9 mouse cellular contexts compared by ENCODE assay signal in genomic region chr1:23397623-23398022, GRCm38 (mm10). TPM values are rescaled to one million over a fixed set of nuclear protein-coding genes. Genes with fewer than 3 reads are reported as not detected.
DNase-seq lines count a peak whose midpoint lies in the region; ATAC-seq lines count a peak whose summit lies in the region.
"Had no signal": no experiment of that assay in that cellular context is flagged by ENCODE, and none has a peak within 500 bp of the region (broad histone marks: within the 10 kb centered on the region; RNA-seq: fewer than 3 reads in every experiment).

Ogfrl1 (minus strand) TSS chr1:23397772.

- H3K27me3 ChIP-seq in forebrain, embryonic 15.5 days, result no peaks in the 10 kb centered on the region
- no peaks in the 10 kb centered on the region for H3K27me3 ChIP-seq in forebrain, embryonic 10.5 days (ENCODE audit: poor library complexity, severe bottlenecking)
- no peaks in the 10 kb centered on the region for H3K27me3 ChIP-seq in limb, embryonic 12.5 days
- H3K27me3 ChIP-seq: stomach, embryonic 15.5 days had no signal

- no peak within 1 kb of the TSS for H3K27ac ChIP-seq in forebrain, embryonic 15.5 days (replicated peaks)
- H3K27ac ChIP-seq in forebrain, embryonic 10.5 days, result no peak within 1 kb of the TSS
- H3K27ac ChIP-seq in limb, embryonic 12.5 days, result no peak within 1 kb of the TSS
- H3K27ac ChIP-seq: stomach, embryonic 15.5 days had no signal

- H3K36me3 ChIP-seq in forebrain, embryonic 15.5 days, result no peaks in the 10 kb centered on the region
- H3K36me3 ChIP-seq in forebrain, embryonic 10.5 days (replicated peaks), result no peaks in the 10 kb centered on the region
- H3K36me3 ChIP-seq in limb, embryonic 12.5 days, result no peaks in the 10 kb centered on the region
- H3K36me3 ChIP-seq: stomach, embryonic 15.5 days had no signal

- no peak for DNase-seq in forebrain, embryonic 10.5 days (ENCODE audit: extremely low spot score, low spot score)
- DNase-seq in thymus, postnatal 0 days (ENCODE audit: low spot score), result no peak
- DNase-seq in thymus, postnatal 4 days, result no peak
- no peak for DNase-seq in retina, postnatal 1 day
- no peak for DNase-seq in gastrocnemius, postnatal 36 days
- DNase-seq in frontal cortex, postnatal 14 days (ENCODE audit: low spot score in 2 of 2), result no peak

- H3K9me3 ChIP-seq in forebrain, embryonic 15.5 days, result no peaks in the 10 kb centered on the region
- no peaks in the 10 kb centered on the region for H3K9me3 ChIP-seq in forebrain, embryonic 10.5 days
- no peaks in the 10 kb centered on the region for H3K9me3 ChIP-seq in limb, embryonic 12.5 days
- H3K9me3 ChIP-seq: stomach, embryonic 15.5 days had no signal

- no peak within 1 kb of the TSS for H3K4me3 ChIP-seq in forebrain, embryonic 15.5 days
- no peak within 1 kb of the TSS for H3K4me3 ChIP-seq in forebrain, embryonic 10.5 days
- H3K4me3 ChIP-seq in limb, embryonic 12.5 days (replicated peaks), result no peak within 1 kb of the TSS
- H3K4me3 ChIP-seq: stomach, embryonic 15.5 days had no signal

- no peak within 1 kb of the TSS for H3K9ac ChIP-seq in forebrain, embryonic 15.5 days (replicated peaks)
- no peak within 1 kb of the TSS for H3K9ac ChIP-seq in limb, embryonic 12.5 days (replicated peaks)
- H3K9ac ChIP-seq: stomach, embryonic 15.5 days had no signal

- H3K4me1 ChIP-seq in forebrain, embryonic 15.5 days, result no peaks in the 10 kb centered on the region
- H3K4me1 ChIP-seq in forebrain, embryonic 10.5 days, result no peaks in the 10 kb centered on the region
- no peaks in the 10 kb centered on the region for H3K4me1 ChIP-seq in limb, embryonic 12.5 days (replicated peaks)
- H3K4me1 ChIP-seq: stomach, embryonic 15.5 days had no signal

- intact Hi-C loops in gastrocnemius, postnatal 36 days (cut with DNase I), result no loop called here

- H3K4me2 ChIP-seq in forebrain, embryonic 15.5 days (replicated peaks), result no peak within 1 kb of the TSS
- no peak within 1 kb of the TSS for H3K4me2 ChIP-seq in limb, embryonic 12.5 days
- H3K4me2 ChIP-seq: stomach, embryonic 15.5 days had no signal

- ATAC-seq in forebrain, embryonic 15.5 days (replicated peaks), result no peak
- ATAC-seq in limb, embryonic 12.5 days (ENCODE audit: insufficient number of reproducible peaks, insufficient read depth, low FRiP score, low TSS enrichment, low read depth), result no peak

- WGBS in forebrain, embryonic 15.5 days, result 91% methylated on average over 4 of the region's 4 CpGs
- 89% methylated on average over 4 of the region's 4 CpGs for WGBS in forebrain, embryonic 10.5 days
- 85% methylated on average over 4 of the region's 4 CpGs for WGBS in limb, embryonic 12.5 days

RNA-seq across cellular contexts. Expression of gene Ogfrl1, which starts in this region (rescaled TPM):
- polyA plus RNA-seq in forebrain, embryonic 15.5 days (2015; fragmentation: Nextera tagmentation; extraction: Ambion mirVana), result 15.1 and 17.1 TPM in 2 replicates
- polyA plus RNA-seq in forebrain, embryonic 10.5 days (2016; fragmentation: Nextera tagmentation; extraction: Ambion mirVana), result 4.8 and 6.3 TPM in 2 replicates
- polyA plus RNA-seq in thymus, postnatal 0 days (2015; fragmentation: Nextera tagmentation; extraction: Ambion mirVana), result 10.4 and 11.8 TPM in 2 replicates
- polyA plus RNA-seq in limb, embryonic 12.5 days (2016; fragmentation: Nextera tagmentation; extraction: Ambion mirVana), result 12.0 and 12.8 TPM in 2 replicates
- 1 to 10 TPM; 5.3 to 5.8 TPM for total RNA-seq in gastrocnemius, postnatal 36 days (2021)
